Mouse (Mus musculus): ENCODE measurements at regions not wholly inside any gene's neighbourhood (a gene's known extent, or its start where the extent isn't known, plus 50 kb on each side); places are given as distances from the start of the nearest gene placed in this dataset.

GRCm38 (mm10) chr1:13925994-13926393, 2167.1 kb downstream of the 4930444P10Rik start:
- Histone ChIP-seq H3K4me2 (replicated peaks; ENCODE audit: low read depth, low read length) (no peak overlapping the region), H3K9me3 (ENCODE audit: control insufficient read depth, low read length) (no peaks in the 10 kb centered on the region), H3K4me1 (ENCODE audit: control insufficient read depth, insufficient read depth, low read length) (no peaks in the 10 kb centered on the region), H3K27ac (ENCODE audit: low read depth, low read length) (no peak overlapping the region), H3K9ac (ENCODE audit: low read depth, low read length) (no peak overlapping the region), H3K27me3 (ENCODE audit: control insufficient read depth, insufficient read depth, low read length) (no peaks in the 10 kb centered on the region), H3K36me3 (ENCODE audit: control insufficient read depth, insufficient read depth, low read length) (no peaks in the 10 kb centered on the region), H3K4me3 (ENCODE audit: low read length) (no peak overlapping the region)
- no peak for ATAC-seq (ENCODE audit: low FRiP score, low TSS enrichment)
- 82% methylated on average over 2 of the region's 2 CpGs for WGBS

GRCm38 (mm10) chr1:13915216-13915615, 2177.9 kb downstream of the 4930444P10Rik start:
- 89% methylated on average over 5 of the region's 5 CpGs for WGBS
- H3K4me1 ChIP-seq (ENCODE audit: control insufficient read depth, insufficient read depth, low read length): no peaks in the 10 kb centered on the region
- no peak overlapping the region for H3K4me2 ChIP-seq (replicated peaks; ENCODE audit: low read depth, low read length)
- no peak overlapping the region for H3K9ac ChIP-seq (ENCODE audit: low read depth, low read length)
- no peak overlapping the region for H3K27ac ChIP-seq (ENCODE audit: low read depth, low read length)
- ATAC-seq (ENCODE audit: low FRiP score, low TSS enrichment): no peak
- no peaks in the 10 kb centered on the region for H3K9me3 ChIP-seq (ENCODE audit: control insufficient read depth, low read length)
- H3K4me3 ChIP-seq (ENCODE audit: low read length): no peak overlapping the region
- no peaks in the 10 kb centered on the region for H3K36me3 ChIP-seq (ENCODE audit: control insufficient read depth, insufficient read depth, low read length)
- H3K27me3 ChIP-seq (ENCODE audit: control insufficient read depth, insufficient read depth, low read length): no peaks in the 10 kb centered on the region

- 92% methylated on average over 2 of the region's 2 CpGs for WGBS
Observed at GRCm38 (mm10) chr1:13879126-13879525, 2214.0 kb downstream of the 4930444P10Rik start.

GRCm38 (mm10) chr1:13873925-13874324, 2219.2 kb downstream of the 4930444P10Rik start:
- Histone ChIP-seq H3K4me2 (replicated peaks; ENCODE audit: low read depth, low read length) (no peak overlapping the region), H3K36me3 (ENCODE audit: control insufficient read depth, insufficient read depth, low read length) (no peaks in the 10 kb centered on the region), H3K27ac (ENCODE audit: low read depth, low read length) (no peak overlapping the region), H3K4me3 (ENCODE audit: low read length) (no peak overlapping the region), H3K4me1 (ENCODE audit: control insufficient read depth, insufficient read depth, low read length) (no peaks in the 10 kb centered on the region), H3K9me3 (ENCODE audit: control insufficient read depth, low read length) (no peaks in the 10 kb centered on the region), H3K27me3 (ENCODE audit: control insufficient read depth, insufficient read depth, low read length) (no peaks in the 10 kb centered on the region), H3K9ac (ENCODE audit: low read depth, low read length) (no peak overlapping the region)
- ATAC-seq (ENCODE audit: low FRiP score, low TSS enrichment): no peak

More at GRCm38 (mm10) chr1:13879126-13879525, 2214.0 kb downstream of the 4930444P10Rik start:
- H3K4me1 ChIP-seq (ENCODE audit: control insufficient read depth, insufficient read depth, low read length): no peaks in the 10 kb centered on the region
- no peak overlapping the region for H3K9ac ChIP-seq (ENCODE audit: low read depth, low read length)
- no peaks in the 10 kb centered on the region for H3K27me3 ChIP-seq (ENCODE audit: control insufficient read depth, insufficient read depth, low read length)
- no peaks in the 10 kb centered on the region for H3K36me3 ChIP-seq (ENCODE audit: control insufficient read depth, insufficient read depth, low read length)
- ATAC-seq (ENCODE audit: low FRiP score, low TSS enrichment): no peak
- H3K27ac ChIP-seq (ENCODE audit: low read depth, low read length): no peak overlapping the region
- no peaks in the 10 kb centered on the region for H3K9me3 ChIP-seq (ENCODE audit: control insufficient read depth, low read length)
- H3K4me3 ChIP-seq (ENCODE audit: low read length): no peak overlapping the region
- no peak overlapping the region for H3K4me2 ChIP-seq (replicated peaks; ENCODE audit: low read depth, low read length)

GRCm38 (mm10) chr1:13872536-13872935, 2220.6 kb downstream of the 4930444P10Rik start:
- Histone ChIP-seq H3K27me3 (ENCODE audit: control insufficient read depth, insufficient read depth, low read length) (no peaks in the 10 kb centered on the region), H3K9ac (ENCODE audit: low read depth, low read length) (no peak overlapping the region), H3K4me2 (replicated peaks; ENCODE audit: low read depth, low read length) (no peak overlapping the region), H3K36me3 (ENCODE audit: control insufficient read depth, insufficient read depth, low read length) (no peaks in the 10 kb centered on the region), H3K4me3 (ENCODE audit: low read length) (no peak overlapping the region), H3K4me1 (ENCODE audit: control insufficient read depth, insufficient read depth, low read length) (no peaks in the 10 kb centered on the region), H3K9me3 (ENCODE audit: control insufficient read depth, low read length) (no peaks in the 10 kb centered on the region), H3K27ac (ENCODE audit: low read depth, low read length) (no peak overlapping the region)
- ATAC-seq (ENCODE audit: low FRiP score, low TSS enrichment): no peak

- H3K9me3 ChIP-seq (ENCODE audit: control insufficient read depth, low read length): no peaks in the 10 kb centered on the region
- no peaks in the 10 kb centered on the region for H3K4me1 ChIP-seq (ENCODE audit: control insufficient read depth, insufficient read depth, low read length)
- ATAC-seq (ENCODE audit: low FRiP score, low TSS enrichment): no peak
- H3K9ac ChIP-seq (ENCODE audit: low read depth, low read length): no peak overlapping the region
- no peak overlapping the region for H3K27ac ChIP-seq (ENCODE audit: low read depth, low read length)
- H3K36me3 ChIP-seq (ENCODE audit: control insufficient read depth, insufficient read depth, low read length): no peaks in the 10 kb centered on the region
- H3K4me2 ChIP-seq (replicated peaks; ENCODE audit: low read depth, low read length): no peak overlapping the region
- no peaks in the 10 kb centered on the region for H3K27me3 ChIP-seq (ENCODE audit: control insufficient read depth, insufficient read depth, low read length)
- WGBS: 86% methylated on average over 3 of the region's 3 CpGs
- H3K4me3 ChIP-seq (ENCODE audit: low read length): no peak overlapping the region
Observed at GRCm38 (mm10) chr1:13870631-13871286, 2222.4 kb downstream of the 4930444P10Rik start.

- H3K4me3 ChIP-seq (ENCODE audit: low read length): no peak overlapping the region
- no peaks in the 10 kb centered on the region for H3K9me3 ChIP-seq (ENCODE audit: control insufficient read depth, low read length)
- no peak overlapping the region for H3K4me2 ChIP-seq (replicated peaks; ENCODE audit: low read depth, low read length)
- H3K36me3 ChIP-seq (ENCODE audit: control insufficient read depth, insufficient read depth, low read length): no peaks in the 10 kb centered on the region
- H3K27ac ChIP-seq (ENCODE audit: low read depth, low read length): no peak overlapping the region
- H3K27me3 ChIP-seq (ENCODE audit: control insufficient read depth, insufficient read depth, low read length): no peaks in the 10 kb centered on the region
- no peak for ATAC-seq (ENCODE audit: low FRiP score, low TSS enrichment)
- H3K9ac ChIP-seq (ENCODE audit: low read depth, low read length): no peak overlapping the region
- H3K4me1 ChIP-seq (ENCODE audit: control insufficient read depth, insufficient read depth, low read length): no peaks in the 10 kb centered on the region
Observed at GRCm38 (mm10) chr1:13865713-13866112, 2227.4 kb downstream of the 4930444P10Rik start.

- H3K9ac ChIP-seq (ENCODE audit: low read depth, low read length): no peak overlapping the region
- no peaks in the 10 kb centered on the region for H3K4me1 ChIP-seq (ENCODE audit: control insufficient read depth, insufficient read depth, low read length)
- H3K27ac ChIP-seq (ENCODE audit: low read depth, low read length): no peak overlapping the region
- no peaks in the 10 kb centered on the region for H3K27me3 ChIP-seq (ENCODE audit: control insufficient read depth, insufficient read depth, low read length)
- no peak overlapping the region for H3K4me2 ChIP-seq (replicated peaks; ENCODE audit: low read depth, low read length)
- H3K9me3 ChIP-seq (ENCODE audit: control insufficient read depth, low read length): no peaks in the 10 kb centered on the region
- H3K4me3 ChIP-seq (ENCODE audit: low read length): no peak overlapping the region
- ATAC-seq (ENCODE audit: low FRiP score, low TSS enrichment): peak; percentile 69; the same call in 1 of the 2 replicates
- H3K36me3 ChIP-seq (ENCODE audit: control insufficient read depth, insufficient read depth, low read length): no peaks in the 10 kb centered on the region
- 32% methylated on average over 1 of the region's 1 CpGs for WGBS
Observed at GRCm38 (mm10) chr1:13863712-13864111, 2229.4 kb downstream of the 4930444P10Rik start.

- Histone ChIP-seq H3K9ac (ENCODE audit: low read depth, low read length) (no peak overlapping the region), H3K4me1 (ENCODE audit: control insufficient read depth, insufficient read depth, low read length) (no peaks in the 10 kb centered on the region), H3K9me3 (ENCODE audit: control insufficient read depth, low read length) (no peaks in the 10 kb centered on the region)
Observed at GRCm38 (mm10) chr1:13861070-13861511, 2232.0 kb downstream of the 4930444P10Rik start.

More at GRCm38 (mm10) chr1:13861070-13861511, 2232.0 kb downstream of the 4930444P10Rik start:
- Histone ChIP-seq H3K27me3 (ENCODE audit: control insufficient read depth, insufficient read depth, low read length) (no peaks in the 10 kb centered on the region), H3K4me3 (ENCODE audit: low read length) (no peak overlapping the region), H3K36me3 (ENCODE audit: control insufficient read depth, insufficient read depth, low read length) (no peaks in the 10 kb centered on the region), H3K4me2 (replicated peaks; ENCODE audit: low read depth, low read length) (no peak overlapping the region), H3K27ac (ENCODE audit: low read depth, low read length) (no peak overlapping the region)
- no peak for ATAC-seq (ENCODE audit: low FRiP score, low TSS enrichment)
- 68% methylated on average over 5 of the region's 5 CpGs for WGBS

Measured in kidney, embryonic 14.5 days (tissue).